Mouse (Mus musculus): ENCODE results near the gene Cdyl. TPM values are rescaled to one million over a fixed set of nuclear protein-coding genes. Genes with fewer than 3 reads are reported as not detected.

Gene Cdyl
- polyA plus RNA-seq, 1 experiment: 6.8 TPM

DNA sequence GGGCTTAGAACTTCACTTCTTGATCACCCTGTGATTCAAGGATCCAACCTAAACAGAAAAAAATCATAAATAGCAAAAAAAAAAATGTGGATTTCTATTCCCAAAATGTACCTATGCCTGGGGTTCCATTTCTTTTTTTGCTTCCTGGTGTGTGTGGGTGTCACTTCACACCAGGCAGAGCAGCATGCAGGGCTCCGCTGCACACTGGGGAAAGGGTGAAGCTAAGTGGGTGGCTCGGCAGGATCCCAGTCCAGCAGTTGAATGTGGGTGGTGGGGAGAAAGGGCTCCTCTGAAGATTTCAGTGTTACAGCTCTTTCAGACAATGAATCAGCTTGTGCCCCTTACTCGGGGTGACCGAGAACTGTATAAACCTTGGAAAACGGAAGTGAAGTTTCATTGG lies 215.8 kb downstream of the Cdyl start:
- H3K4me3 ChIP-seq (ENCODE audit: insufficient read depth, low read length): no peak overlapping the region
- no peaks in the 10 kb centered on the region for H3K4me1 ChIP-seq (ENCODE audit: control insufficient read depth, insufficient read depth, low read length)
- no peak overlapping the region for H3K27ac ChIP-seq (ENCODE audit: insufficient read depth, low read length)
- TF ChIP-seq CTCF (IDR thresholded peaks at IDR 0.05; ENCODE audit: extremely low read depth, insufficient read depth, low read length) (no peak), POLR2A (IDR thresholded peaks at IDR 0.05; ENCODE audit: extremely low read depth, insufficient read depth, low read length) (no peak)

DNA sequence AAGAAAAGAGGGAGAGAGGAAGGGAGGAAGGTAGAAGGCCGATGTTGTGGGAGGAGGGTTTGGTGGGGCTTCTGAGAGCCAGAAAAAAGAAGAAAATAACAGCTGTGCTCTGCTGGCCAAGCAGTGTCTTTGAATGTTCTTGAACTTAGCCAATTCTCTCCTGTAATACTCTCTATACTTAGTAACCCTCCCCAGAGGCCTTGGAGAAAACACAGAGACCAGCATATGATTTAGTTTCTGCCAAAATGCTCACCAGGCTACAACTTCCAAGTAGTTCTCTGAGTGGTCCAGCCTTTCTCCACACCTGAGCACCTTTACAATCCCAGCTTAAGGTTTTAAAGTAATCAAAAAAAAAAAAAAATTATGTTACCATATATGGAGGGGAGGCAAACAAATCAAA lies 218.6 kb downstream of the Cdyl start:
- Histone ChIP-seq H3K27ac (ENCODE audit: insufficient read depth, low read length) (no peak overlapping the region), H3K4me3 (ENCODE audit: insufficient read depth, low read length) (no peak overlapping the region), H3K4me1 (ENCODE audit: control insufficient read depth, insufficient read depth, low read length) (no peaks in the 10 kb centered on the region)
- no peak for TF ChIP-seq POLR2A (IDR thresholded peaks at IDR 0.05; ENCODE audit: extremely low read depth, insufficient read depth, low read length)
- TF ChIP-seq CTCF (IDR thresholded peaks at IDR 0.05; ENCODE audit: extremely low read depth, insufficient read depth, low read length): no peak

DNA sequence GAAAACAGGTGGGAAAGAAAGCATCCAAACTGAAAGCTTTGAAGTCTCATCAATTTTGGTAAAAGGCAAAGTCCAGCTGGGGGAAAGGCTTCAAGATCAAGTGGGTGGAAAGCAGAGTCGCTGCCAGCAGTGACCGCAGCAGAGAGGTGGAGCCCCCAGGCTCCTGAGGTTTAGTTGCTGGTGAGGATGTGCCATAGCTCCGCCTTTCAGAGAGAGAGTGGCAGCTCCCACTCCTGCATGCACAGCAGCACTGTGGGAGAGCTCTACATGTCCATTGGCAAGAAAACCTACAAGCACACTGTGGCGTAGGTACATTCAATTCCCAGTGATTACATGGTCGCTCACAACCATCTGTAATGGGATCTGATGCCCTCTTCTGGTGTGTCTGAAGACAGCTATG lies 219.4 kb downstream of the Cdyl start:
- TF ChIP-seq POLR2A (IDR thresholded peaks at IDR 0.05; ENCODE audit: extremely low read depth, insufficient read depth, low read length): no peak
- no peak for TF ChIP-seq CTCF (IDR thresholded peaks at IDR 0.05; ENCODE audit: extremely low read depth, insufficient read depth, low read length)
- H3K4me3 ChIP-seq (ENCODE audit: insufficient read depth, low read length): no peak overlapping the region

DNA sequence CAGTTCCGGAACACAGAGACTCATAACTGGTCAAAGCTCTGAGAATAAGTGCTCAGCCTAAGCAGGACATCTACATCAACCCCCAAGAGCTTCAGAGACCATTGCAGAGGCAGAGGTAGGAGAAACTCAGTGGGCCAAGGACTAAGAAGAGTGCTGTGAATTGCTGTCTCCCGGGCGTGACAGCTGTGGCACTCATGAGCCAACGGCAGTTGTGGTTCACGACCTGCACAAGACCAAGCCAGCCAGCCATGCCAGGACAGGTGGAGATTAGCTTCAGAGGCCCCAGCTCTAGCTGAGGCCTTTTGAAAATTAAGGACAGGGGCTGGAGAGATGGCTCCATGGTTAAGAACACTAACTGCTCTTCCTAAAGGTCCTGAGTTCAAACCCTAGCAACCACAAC lies 219.9 kb downstream of the Cdyl start:
- no peak for TF ChIP-seq POLR2A (IDR thresholded peaks at IDR 0.05; ENCODE audit: extremely low read depth, insufficient read depth, low read length)
- TF ChIP-seq CTCF (IDR thresholded peaks at IDR 0.05; ENCODE audit: extremely low read depth, insufficient read depth, low read length): no peak
- no peaks in the 10 kb centered on the region for H3K4me1 ChIP-seq (ENCODE audit: control insufficient read depth, insufficient read depth, low read length)
- H3K27ac ChIP-seq (ENCODE audit: insufficient read depth, low read length): no peak overlapping the region
- no peak overlapping the region for H3K4me3 ChIP-seq (ENCODE audit: insufficient read depth, low read length)

More for the DNA sequence above, 219.4 kb downstream of the Cdyl start:
- Histone ChIP-seq H3K27ac (ENCODE audit: insufficient read depth, low read length) (no peak overlapping the region), H3K4me1 (ENCODE audit: control insufficient read depth, insufficient read depth, low read length) (no peaks in the 10 kb centered on the region)

DNA sequence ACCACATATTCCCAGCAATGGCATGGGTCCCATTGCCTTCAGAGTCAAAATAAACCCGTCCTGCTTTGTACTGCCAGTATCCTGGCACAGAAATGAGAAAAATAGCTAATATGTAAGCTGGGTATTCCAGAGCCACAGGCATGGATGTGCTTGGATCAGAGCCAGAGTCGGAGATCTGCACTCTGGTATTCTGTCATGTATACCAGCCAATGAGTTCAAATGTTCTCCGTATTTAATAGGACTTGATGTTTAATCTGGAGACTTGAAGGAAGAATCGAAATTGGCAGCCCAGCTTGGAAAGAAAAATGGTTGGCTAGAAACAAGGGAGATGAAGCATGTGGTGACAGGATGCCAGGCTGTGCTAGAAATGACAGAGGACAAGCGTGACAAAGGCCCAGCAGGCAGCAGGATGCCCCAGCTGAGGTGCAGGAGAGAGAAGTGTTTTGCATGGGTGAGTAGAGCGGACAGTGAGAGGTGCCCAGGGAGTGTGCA lies 221.0 kb downstream of the Cdyl start:
- no peaks in the 10 kb centered on the region for H3K4me1 ChIP-seq (ENCODE audit: control insufficient read depth, insufficient read depth, low read length)
- H3K27ac ChIP-seq (ENCODE audit: insufficient read depth, low read length): no peak overlapping the region
- TF ChIP-seq POLR2A (IDR thresholded peaks at IDR 0.05; ENCODE audit: extremely low read depth, insufficient read depth, low read length): no peak
- no peak for TF ChIP-seq CTCF (IDR thresholded peaks at IDR 0.05; ENCODE audit: extremely low read depth, insufficient read depth, low read length)
- no peak overlapping the region for H3K4me3 ChIP-seq (ENCODE audit: insufficient read depth, low read length)

DNA sequence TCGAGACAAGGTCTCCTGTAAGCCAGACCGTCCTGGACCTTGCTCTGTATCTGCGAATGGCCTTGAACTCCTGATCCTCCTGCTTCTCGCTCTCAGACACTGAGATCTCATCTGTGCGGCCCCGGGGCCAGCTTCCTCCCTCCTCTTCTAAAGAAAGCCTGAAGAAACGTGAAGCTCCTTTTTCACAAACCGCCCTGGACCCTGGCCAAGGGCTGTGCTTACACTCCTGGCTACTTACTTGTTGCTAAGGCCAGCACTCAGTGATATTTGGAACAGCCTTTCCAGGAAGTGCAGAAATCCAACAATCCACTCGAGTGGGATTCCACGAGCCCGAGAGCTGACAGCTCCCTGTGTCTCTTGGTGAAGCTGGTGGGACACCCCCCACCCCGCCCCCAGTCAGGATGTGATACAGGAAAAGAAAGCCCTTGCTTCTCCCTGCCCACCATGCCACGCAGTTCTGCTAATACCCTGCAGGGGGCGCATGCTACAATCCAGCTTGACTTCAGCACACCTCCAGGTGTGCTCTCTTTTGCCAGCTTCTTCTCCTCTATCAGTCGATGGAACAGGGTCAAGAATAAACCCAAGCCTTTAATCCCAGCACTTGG lies 226.6 kb downstream of the Cdyl start:
- H3K4me3 ChIP-seq (ENCODE audit: insufficient read depth, low read length): no peak overlapping the region
- H3K4me1 ChIP-seq (ENCODE audit: control insufficient read depth, insufficient read depth, low read length): no peaks in the 10 kb centered on the region

DNA sequence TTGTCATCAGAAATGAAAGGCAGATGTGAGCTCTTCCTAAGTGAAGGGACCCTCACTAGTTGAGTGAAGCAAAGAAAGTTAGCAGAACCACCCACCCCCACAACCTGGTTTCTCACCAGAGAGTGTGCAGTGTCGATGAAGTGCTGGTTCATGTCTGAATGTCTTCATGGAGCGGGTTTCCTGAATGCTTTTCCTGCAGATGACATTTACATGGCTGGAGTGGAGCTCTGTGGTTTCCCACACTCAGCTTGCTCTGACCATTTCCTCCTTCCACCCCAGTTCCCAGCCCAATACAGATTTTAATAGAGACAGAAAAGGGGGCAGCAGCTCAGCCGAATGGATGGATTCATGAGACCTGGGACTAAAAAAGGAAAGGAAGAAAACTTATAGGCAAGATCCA lies 233.2 kb downstream of the Cdyl start:
- TF ChIP-seq POLR2A (IDR thresholded peaks at IDR 0.05; ENCODE audit: extremely low read depth, insufficient read depth, low read length) (no peak), CTCF (IDR thresholded peaks at IDR 0.05; ENCODE audit: extremely low read depth, insufficient read depth, low read length) (no peak)
- H3K27ac ChIP-seq (ENCODE audit: insufficient read depth, low read length): no peak overlapping the region
- no peaks in the 10 kb centered on the region for H3K4me1 ChIP-seq (ENCODE audit: control insufficient read depth, insufficient read depth, low read length)
- H3K4me3 ChIP-seq (ENCODE audit: insufficient read depth, low read length): no peak overlapping the region

More for the DNA sequence above, 226.6 kb downstream of the Cdyl start:
- no peak overlapping the region for H3K27ac ChIP-seq (ENCODE audit: insufficient read depth, low read length)
- TF ChIP-seq POLR2A (IDR thresholded peaks at IDR 0.05; ENCODE audit: extremely low read depth, insufficient read depth, low read length): no peak
- TF ChIP-seq CTCF (IDR thresholded peaks at IDR 0.05; ENCODE audit: extremely low read depth, insufficient read depth, low read length): peak; percentile 52

DNA sequence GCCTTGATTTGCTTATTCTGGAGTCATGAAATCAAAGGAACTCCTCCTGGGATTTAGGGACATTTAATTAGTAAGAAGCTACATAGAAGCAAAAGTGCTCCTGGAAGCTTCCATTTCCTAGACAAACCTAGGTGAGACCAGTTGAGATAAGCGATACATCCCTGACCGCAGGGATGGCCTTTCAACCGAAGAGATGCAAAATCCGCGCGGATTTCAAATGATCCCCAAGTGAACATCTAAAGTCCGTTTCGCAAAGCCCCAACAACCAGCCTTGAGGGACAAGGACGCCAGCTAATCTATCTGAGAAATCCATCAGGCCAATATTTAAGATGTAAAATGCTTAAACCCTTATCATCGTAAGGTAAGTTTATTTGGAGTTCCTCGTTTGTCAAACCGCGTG lies 245.7 kb downstream of the Cdyl start:
- no peak for TF ChIP-seq CTCF (IDR thresholded peaks at IDR 0.05; ENCODE audit: extremely low read depth, insufficient read depth, low read length)
- TF ChIP-seq POLR2A (IDR thresholded peaks at IDR 0.05; ENCODE audit: extremely low read depth, insufficient read depth, low read length): no peak
- Histone ChIP-seq H3K4me3 (ENCODE audit: insufficient read depth, low read length) (peak overlapping the region; percentile 50), H3K27ac (ENCODE audit: insufficient read depth, low read length) (no peak overlapping the region), H3K4me1 (ENCODE audit: control insufficient read depth, insufficient read depth, low read length) (no peaks in the 10 kb centered on the region)

DNA sequence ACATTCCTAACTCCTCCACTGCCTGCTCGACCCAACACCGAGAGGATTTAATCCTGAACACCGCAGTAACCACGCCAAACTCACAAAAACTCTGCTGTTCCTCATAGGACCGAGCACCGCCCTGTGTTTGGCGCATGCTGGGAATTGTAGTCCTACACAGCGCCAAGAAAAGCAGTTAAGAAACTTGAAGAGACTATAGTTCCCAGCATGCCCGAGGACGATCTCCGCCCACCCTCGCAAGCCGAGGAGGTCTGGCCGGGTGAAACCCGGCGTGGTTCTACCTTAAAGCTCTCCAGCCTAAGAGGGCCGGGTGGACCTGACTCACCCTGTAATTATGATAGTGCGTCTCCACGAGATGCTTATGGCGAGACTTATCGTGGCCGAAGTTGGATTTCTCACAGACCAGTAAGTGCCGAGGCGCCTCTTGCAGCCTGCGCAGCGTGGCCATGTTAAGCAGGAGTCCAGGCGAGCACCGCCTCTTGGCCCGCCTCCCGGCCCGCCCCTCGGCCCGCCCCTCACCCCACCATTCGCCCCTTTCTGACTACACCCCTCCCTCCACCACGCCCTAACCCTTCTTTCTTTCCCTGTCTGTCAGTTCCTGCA lies 246.3 kb downstream of the Cdyl start, which contains the start of gene Rpp40:
Rpp40 (minus strand) TSS at position 481 of the 603 bp plus-strand sequence.
- H3K27ac ChIP-seq (ENCODE audit: insufficient read depth, low read length): no peak within 1 kb of the TSS
- H3K4me3 ChIP-seq (ENCODE audit: insufficient read depth, low read length): peak within 1 kb of the TSS; percentile 50
- no peaks in the 10 kb centered on the region for H3K4me1 ChIP-seq (ENCODE audit: control insufficient read depth, insufficient read depth, low read length)
- TF ChIP-seq CTCF (IDR thresholded peaks at IDR 0.05; ENCODE audit: extremely low read depth, insufficient read depth, low read length) (no peak), POLR2A (IDR thresholded peaks at IDR 0.05; ENCODE audit: extremely low read depth, insufficient read depth, low read length) (peak; percentile 44)

DNA sequence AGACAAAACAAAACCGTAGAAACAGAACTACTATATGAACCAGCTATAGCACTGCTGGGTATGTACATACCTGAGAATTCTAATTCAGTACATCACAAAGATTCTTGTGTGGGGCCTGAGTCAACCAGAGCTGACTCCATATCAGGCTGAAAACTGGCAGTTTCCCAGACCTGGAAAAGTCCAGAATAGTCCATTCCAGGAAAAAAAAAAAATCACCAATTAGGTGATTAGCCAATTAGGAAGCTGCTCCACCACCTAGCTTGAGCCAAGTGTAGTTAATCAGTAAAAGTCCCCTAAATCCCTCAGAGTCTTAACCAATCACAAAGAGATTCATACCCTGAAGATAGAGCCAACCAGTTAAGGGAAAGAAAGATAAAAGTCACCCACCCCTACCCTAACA lies 251.8 kb downstream of the Cdyl start:
- H3K4me3 ChIP-seq (ENCODE audit: insufficient read depth, low read length): no peak overlapping the region

More for the DNA sequence above, 251.8 kb downstream of the Cdyl start:
- H3K27ac ChIP-seq (ENCODE audit: insufficient read depth, low read length): no peak overlapping the region
- TF ChIP-seq POLR2A (IDR thresholded peaks at IDR 0.05; ENCODE audit: extremely low read depth, insufficient read depth, low read length): no peak
- TF ChIP-seq CTCF (IDR thresholded peaks at IDR 0.05; ENCODE audit: extremely low read depth, insufficient read depth, low read length): no peak
- H3K4me1 ChIP-seq (ENCODE audit: control insufficient read depth, insufficient read depth, low read length): no peaks in the 10 kb centered on the region

Other genes starting within 250 kb of the Cdyl start
- 3.2 and 4.0 TPM in 2 replicates for gene Rpp40, start 246.5 kb downstream of the Cdyl start, polyA plus RNA-seq (2012; rRNA removed)

Measured in cortical plate, adult 2 months (tissue).